Comparison of ENCODE assay signal across 16 mouse cellular contexts in the genomic region with DNA sequence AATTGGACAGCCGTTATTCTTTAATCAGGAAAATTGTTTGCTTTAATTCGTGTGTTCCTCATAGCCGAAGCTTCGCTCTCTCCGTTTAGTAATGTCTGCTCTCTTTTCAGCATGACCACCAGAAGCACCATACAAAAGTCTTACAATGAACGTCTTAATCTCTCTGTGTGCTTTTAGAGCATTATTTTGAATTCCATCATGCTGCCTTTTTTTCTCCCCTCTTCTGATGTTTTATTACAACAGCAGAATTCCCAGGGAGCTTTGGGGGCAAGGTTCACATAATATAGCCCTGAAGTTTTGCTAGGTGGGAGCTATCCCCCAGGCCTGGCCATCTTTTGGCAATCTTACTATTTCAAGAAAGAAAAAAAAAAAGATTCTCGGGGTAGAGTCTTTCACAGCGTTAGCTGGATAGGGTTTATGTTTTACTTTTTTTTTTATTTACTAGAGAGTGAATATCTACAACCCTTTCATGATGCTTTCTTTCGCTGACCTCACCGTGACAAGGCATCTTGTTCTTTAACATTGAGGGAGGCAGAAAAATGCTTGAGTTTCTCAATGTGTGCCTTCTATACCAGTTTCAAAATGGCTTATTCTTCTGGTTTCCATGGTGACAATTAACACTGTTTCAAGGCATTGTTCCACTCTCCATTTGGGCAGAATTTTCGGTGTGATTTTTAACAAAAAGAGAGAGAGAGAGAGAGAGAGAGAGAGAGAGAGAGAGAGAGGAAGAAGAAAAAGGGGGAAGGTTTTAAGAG.
DNase-seq lines count a peak whose midpoint lies in the region; ATAC-seq and TF ChIP-seq lines count a peak whose summit lies in the region.
"Had no signal": no experiment of that assay in that cellular context is flagged by ENCODE, and none has a peak within 500 bp of the region (broad histone marks: within the 10 kb centered on the region; RNA-seq: fewer than 3 reads in every experiment).

No protein-coding gene starts in this region.

- no peak overlapping the region for H3K4me3 ChIP-seq in forebrain, postnatal 0 days (ENCODE audit: low read depth, low read length)
- no peak overlapping the region for H3K4me3 ChIP-seq in midbrain, embryonic 11.5 days (ENCODE audit: low read depth, low read length)
- no peak overlapping the region for H3K4me3 ChIP-seq in neural tube, embryonic 13.5 days
- H3K4me3 ChIP-seq: kidney, embryonic 15.5 days; limb, embryonic 15.5 days; myocyte; stomach, embryonic 15.5 days had no signal

- WGBS in forebrain, postnatal 0 days, result 9% methylated on average over 11 of the region's 11 CpGs
- WGBS in midbrain, embryonic 11.5 days, result 11% methylated on average over 11 of the region's 11 CpGs
- WGBS in neural tube, embryonic 13.5 days, result 14% methylated on average over 11 of the region's 11 CpGs

- no peaks in the 10 kb centered on the region for H3K27me3 ChIP-seq in forebrain, postnatal 0 days (ENCODE audit: insufficient read depth, low read length)
- no peaks in the 10 kb centered on the region for H3K27me3 ChIP-seq in midbrain, embryonic 11.5 days (ENCODE audit: control insufficient read depth, insufficient read depth, low read length)
- H3K27me3 ChIP-seq in neural tube, embryonic 13.5 days, result no peaks in the 10 kb centered on the region
- H3K27me3 ChIP-seq: kidney, embryonic 15.5 days; limb, embryonic 15.5 days; stomach, embryonic 15.5 days had no signal

- no peak overlapping the region for H3K4me2 ChIP-seq in forebrain, postnatal 0 days (ENCODE audit: low read depth)
- H3K4me2 ChIP-seq in midbrain, embryonic 11.5 days, result peak overlapping the region; percentile 42
- H3K4me2 ChIP-seq in neural tube, embryonic 13.5 days, result peak overlapping the region; percentile 1; the same call in 1 of the 2 replicates
- H3K4me2 ChIP-seq: heart, embryonic 11.5 days; kidney, embryonic 15.5 days; limb, embryonic 15.5 days; stomach, embryonic 15.5 days had no signal

- no peaks in the 10 kb centered on the region for H3K9me3 ChIP-seq in forebrain, postnatal 0 days (ENCODE audit: low read length)
- no peaks in the 10 kb centered on the region for H3K9me3 ChIP-seq in midbrain, embryonic 11.5 days (ENCODE audit: control insufficient read depth, low read length)
- no peaks in the 10 kb centered on the region for H3K9me3 ChIP-seq in neural tube, embryonic 13.5 days
- H3K9me3 ChIP-seq: kidney, embryonic 15.5 days; limb, embryonic 15.5 days; stomach, embryonic 15.5 days had no signal

- no peak overlapping the region for H3K9ac ChIP-seq in forebrain, postnatal 0 days
- peak overlapping the region; percentile 43; the same call in 1 of the 2 replicates for H3K9ac ChIP-seq in midbrain, embryonic 11.5 days (ENCODE audit: low read length)
- no peak overlapping the region for H3K9ac ChIP-seq in neural tube, embryonic 13.5 days
- H3K9ac ChIP-seq: kidney, embryonic 15.5 days; limb, embryonic 15.5 days; stomach, embryonic 15.5 days had no signal

- no peak for ATAC-seq in forebrain, postnatal 0 days
- ATAC-seq in midbrain, embryonic 11.5 days (ENCODE audit: low FRiP score), result peak; percentile 57
- ATAC-seq in neural tube, embryonic 13.5 days (ENCODE audit: low read depth), result no peak

- no peak for TF ChIP-seq CTCF in forebrain, postnatal 0 days (IDR thresholded peaks at IDR 0.05; ENCODE audit: low read depth)

- no peak overlapping the region for H3K27ac ChIP-seq in forebrain, postnatal 0 days (ENCODE audit: low read depth, low read length)
- peak overlapping the region; percentile 85 for H3K27ac ChIP-seq in midbrain, embryonic 11.5 days (ENCODE audit: low read depth, low read length)
- H3K27ac ChIP-seq in neural tube, embryonic 13.5 days (replicated peaks), result peak overlapping the region; percentile 39
- H3K27ac ChIP-seq: kidney, embryonic 15.5 days; limb, embryonic 15.5 days; macrophage; stomach, embryonic 15.5 days had no signal

- no peaks in the 10 kb centered on the region for H3K36me3 ChIP-seq in forebrain, postnatal 0 days (ENCODE audit: insufficient read depth)
- no peaks in the 10 kb centered on the region for H3K36me3 ChIP-seq in midbrain, embryonic 11.5 days (ENCODE audit: control insufficient read depth, insufficient read depth, low read length)
- no peaks in the 10 kb centered on the region for H3K36me3 ChIP-seq in neural tube, embryonic 13.5 days
- H3K36me3 ChIP-seq: kidney, embryonic 15.5 days; limb, embryonic 15.5 days; stomach, embryonic 15.5 days had no signal

- DNase-seq in embryo, embryonic 9.5 days (ENCODE audit: extremely low spot score), result peak; percentile 29
- DNase-seq in forebrain, postnatal 0 days, result peak; percentile 25
- peak; percentile 96 for DNase-seq in midbrain, embryonic 11.5 days (ENCODE audit: low spot score, missing footprints)
- DNase-seq in adrenal gland, adult 2 months, result no peak
- DNase-seq in thymus, postnatal 4 days, result no peak
- DNase-seq in thymus, postnatal 10 days (ENCODE audit: low spot score in 2 of 2), result no peak
- DNase-seq: adrenal gland, postnatal 36 days; lung, adult 2 months; thymus, postnatal 25 days had no signal

- H3K4me1 ChIP-seq in forebrain, postnatal 0 days (ENCODE audit: insufficient read depth), result peaks cover 5% of the 10 kb centered on the region; the same call in 1 of the 2 replicates
- peaks cover 57% of the 10 kb centered on the region for H3K4me1 ChIP-seq in midbrain, embryonic 11.5 days (ENCODE audit: control insufficient read depth, insufficient read depth, low read length)
- peaks cover 70% of the 10 kb centered on the region for H3K4me1 ChIP-seq in neural tube, embryonic 13.5 days (replicated peaks)
- H3K4me1 ChIP-seq: kidney, embryonic 15.5 days; stomach, embryonic 15.5 days had no signal

Comparison
In these comparisons a context has a peak if more than half of its experiments do, and no peak if none do; other contexts are left out.
1. DNase-seq: peak in embryo, embryonic 9.5 days (single experiment), forebrain, postnatal 0 days (single experiment) and midbrain, embryonic 11.5 days (single experiment); none in adrenal gland, adult 2 months (single experiment), thymus, postnatal 4 days (single experiment) and thymus, postnatal 10 days (0 of 2).